Mouse (Mus musculus): Measurements from ENCODE around the gene Epha1.

GRCm38 (mm10) chr6:42355366-42355765 lies 17.7 kb downstream of the Epha1 start:
- TF ChIP-seq GATA1 (IDR thresholded peaks at IDR 0.05; ENCODE audit: low read depth, low read length) (no peak), MAFK (IDR thresholded peaks at IDR 0.05; ENCODE audit: borderline replicate concordance, low read depth, low read length) (no peak), POLR2A (IDR thresholded peaks at IDR 0.05; ENCODE audit: control insufficient read depth in 1 of 2, insufficient read depth in 1 of 2, low read depth in 1 of 2, low read length in 2 of 2, poor library complexity in 1 of 2) (no peak), CTCF (IDR thresholded peaks at IDR 0.05 in 2 of 3, conservative IDR thresholded peaks at IDR 0.05 in 1 of 3; ENCODE audit: control insufficient read depth in 1 of 3, insufficient read depth in 1 of 3, low read depth in 2 of 3, low read length in 3 of 3, poor library complexity in 1 of 3, severe bottlenecking in 1 of 3) (no peak), ZC3H11A (IDR thresholded peaks at IDR 0.05; ENCODE audit: low read depth, low read length) (no peak)

All from MEL (cell line).